Mouse (Mus musculus): ENCODE results near the gene Dlg4. TPM values are rescaled to one million over a fixed set of nuclear protein-coding genes. Genes with fewer than 3 reads are reported as not detected.
A peak's percentile ranks its signal among the peaks of the same experiment; 100 is the strongest.

The Dlg4 gene
- polyA plus RNA-seq, 1 experiment = 19.4 TPM

GRCm38 (mm10) chr11:70040184-70040583 lies 23.4 kb downstream of the Dlg4 start:
- 76% methylated on average over 7 of the region's 7 CpGs for WGBS
- no peaks in the 10 kb centered on the region for H3K4me1 ChIP-seq (ENCODE audit: control insufficient read depth, insufficient read depth, low read length)
- no peak for TF ChIP-seq POLR2A (IDR thresholded peaks at IDR 0.05; ENCODE audit: borderline replicate concordance, control insufficient read depth, low read depth, low read length)
- TF ChIP-seq CTCF (IDR thresholded peaks at IDR 0.05; ENCODE audit: control insufficient read depth, insufficient read depth, low read length) = no peak
- H3K27ac ChIP-seq (ENCODE audit: control insufficient read depth, insufficient read depth, low read depth, low read length, poor library complexity) = no peak overlapping the region
- no peak overlapping the region for H3K4me3 ChIP-seq (replicated peaks; ENCODE audit: control insufficient read depth, low read depth, low read length)

DNA sequence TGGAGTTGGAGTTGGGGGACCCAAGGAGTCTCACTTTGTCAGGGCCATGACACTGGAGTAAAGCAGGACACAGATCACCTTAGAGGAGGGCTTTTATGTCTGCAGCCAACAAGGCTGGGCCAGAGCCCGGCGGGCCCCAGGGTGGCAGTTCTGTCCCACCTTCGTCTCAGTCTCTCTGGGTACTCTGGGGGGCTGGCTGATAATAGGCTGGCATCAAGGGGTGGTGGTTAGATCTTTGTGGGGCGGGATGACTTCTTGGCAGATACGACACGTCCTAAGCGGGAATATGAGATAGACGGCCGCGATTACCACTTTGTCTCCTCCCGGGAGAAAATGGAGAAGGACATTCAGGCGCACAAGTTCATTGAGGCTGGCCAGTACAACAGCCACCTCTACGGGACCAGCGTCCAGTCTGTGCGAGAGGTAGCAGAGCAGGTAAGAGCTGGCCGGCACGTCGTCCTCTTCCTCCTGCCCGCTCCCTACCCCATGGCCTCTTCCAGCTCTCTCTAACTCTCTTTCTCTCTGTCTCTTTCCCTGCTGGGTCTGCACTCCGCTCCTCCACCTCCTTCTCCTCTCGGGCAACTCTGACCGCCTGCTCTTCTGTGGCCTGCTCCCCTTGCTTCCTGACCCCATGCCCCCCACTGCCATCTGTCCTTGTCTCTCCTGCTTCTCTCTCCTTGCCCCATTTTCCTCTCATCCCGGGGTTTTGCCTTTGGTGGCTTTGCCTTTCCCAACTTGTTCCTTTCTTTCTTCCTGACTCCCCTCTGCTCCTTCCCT lies 25.8 kb downstream of the Dlg4 start:
- Histone ChIP-seq H3K27ac (ENCODE audit: control insufficient read depth, insufficient read depth, low read depth, low read length, poor library complexity) (no peak overlapping the region), H3K4me3 (replicated peaks; ENCODE audit: control insufficient read depth, low read depth, low read length) (no peak overlapping the region), H3K4me1 (ENCODE audit: control insufficient read depth, insufficient read depth, low read length) (no peaks in the 10 kb centered on the region)
- TF ChIP-seq POLR2A (IDR thresholded peaks at IDR 0.05; ENCODE audit: borderline replicate concordance, control insufficient read depth, low read depth, low read length) (no peak), CTCF (IDR thresholded peaks at IDR 0.05; ENCODE audit: control insufficient read depth, insufficient read depth, low read length) (no peak)
- 90% methylated on average over 23 of the region's 23 CpGs for whole genome bisulfite sequencing

GRCm38 (mm10) chr11:70043665-70044064 lies 26.9 kb downstream of the Dlg4 start:
- 91% methylated on average over 7 of the region's 7 CpGs for WGBS
- Histone ChIP-seq H3K27ac (ENCODE audit: control insufficient read depth, insufficient read depth, low read depth, low read length, poor library complexity) (no peak overlapping the region), H3K4me3 (replicated peaks; ENCODE audit: control insufficient read depth, low read depth, low read length) (no peak overlapping the region), H3K4me1 (ENCODE audit: control insufficient read depth, insufficient read depth, low read length) (no peaks in the 10 kb centered on the region)
- TF ChIP-seq CTCF (IDR thresholded peaks at IDR 0.05; ENCODE audit: control insufficient read depth, insufficient read depth, low read length) = no peak
- no peak for TF ChIP-seq POLR2A (IDR thresholded peaks at IDR 0.05; ENCODE audit: borderline replicate concordance, control insufficient read depth, low read depth, low read length)

DNA sequence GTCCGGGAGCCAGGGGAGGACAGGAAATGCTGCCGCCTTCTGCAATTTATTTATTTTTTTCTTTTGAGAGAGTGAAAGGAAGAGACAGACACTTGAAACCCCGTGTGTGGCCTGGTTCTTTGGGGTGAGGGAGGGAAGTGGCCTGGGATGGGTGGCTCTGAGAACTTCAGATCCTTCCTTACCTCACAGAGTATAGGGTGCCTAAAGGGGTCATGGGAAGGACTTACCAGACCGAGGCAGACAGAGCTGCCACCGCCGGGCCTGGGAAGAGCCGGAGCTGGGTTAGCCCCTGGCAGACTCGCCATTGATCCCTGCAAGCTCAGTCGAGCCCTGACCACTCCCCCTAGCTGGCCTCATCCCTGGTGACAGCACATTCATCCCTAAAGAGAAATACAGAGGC lies 28.7 kb downstream of the Dlg4 start:
- Histone ChIP-seq H3K4me1 (ENCODE audit: control insufficient read depth, insufficient read depth, low read length) (no peaks in the 10 kb centered on the region), H3K4me3 (replicated peaks; ENCODE audit: control insufficient read depth, low read depth, low read length) (no peak overlapping the region), H3K27ac (ENCODE audit: control insufficient read depth, insufficient read depth, low read depth, low read length, poor library complexity) (no peak overlapping the region; the same call in 1 of the 2 replicates)
- WGBS = 69% methylated on average over 9 of the region's 9 CpGs
- TF ChIP-seq POLR2A (IDR thresholded peaks at IDR 0.05; ENCODE audit: borderline replicate concordance, control insufficient read depth, low read depth, low read length) = no peak

DNA sequence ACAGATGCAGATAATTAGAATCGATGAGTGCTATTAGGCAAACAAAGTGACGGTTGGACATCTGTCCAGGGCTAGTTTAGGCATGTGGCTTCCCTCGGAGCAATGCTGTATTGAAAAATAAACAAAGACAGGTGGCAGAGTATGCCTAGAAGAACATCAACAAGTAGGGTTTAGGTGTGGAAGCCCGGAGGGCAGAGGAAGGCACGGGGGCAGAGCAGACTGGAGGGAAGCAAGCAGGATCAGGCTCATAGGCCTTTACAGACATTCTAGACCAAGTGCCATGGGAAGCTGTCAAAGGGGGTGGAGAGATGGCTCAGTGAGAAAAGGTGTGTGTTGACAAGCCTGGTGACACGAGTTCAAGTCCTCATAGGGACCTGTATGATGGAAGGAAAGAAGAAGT lies 32.6 kb downstream of the Dlg4 start:
- no peak overlapping the region for H3K27ac ChIP-seq (ENCODE audit: control insufficient read depth, insufficient read depth, low read depth, low read length, poor library complexity)
- TF ChIP-seq CTCF (IDR thresholded peaks at IDR 0.05; ENCODE audit: control insufficient read depth, insufficient read depth, low read length) = no peak
- TF ChIP-seq POLR2A (IDR thresholded peaks at IDR 0.05; ENCODE audit: borderline replicate concordance, control insufficient read depth, low read depth, low read length) = no peak
- no peaks in the 10 kb centered on the region for H3K4me1 ChIP-seq (ENCODE audit: control insufficient read depth, insufficient read depth, low read length)
- WGBS = 80% methylated on average over 6 of the region's 6 CpGs
- no peak overlapping the region for H3K4me3 ChIP-seq (replicated peaks; ENCODE audit: control insufficient read depth, low read depth, low read length)

DNA sequence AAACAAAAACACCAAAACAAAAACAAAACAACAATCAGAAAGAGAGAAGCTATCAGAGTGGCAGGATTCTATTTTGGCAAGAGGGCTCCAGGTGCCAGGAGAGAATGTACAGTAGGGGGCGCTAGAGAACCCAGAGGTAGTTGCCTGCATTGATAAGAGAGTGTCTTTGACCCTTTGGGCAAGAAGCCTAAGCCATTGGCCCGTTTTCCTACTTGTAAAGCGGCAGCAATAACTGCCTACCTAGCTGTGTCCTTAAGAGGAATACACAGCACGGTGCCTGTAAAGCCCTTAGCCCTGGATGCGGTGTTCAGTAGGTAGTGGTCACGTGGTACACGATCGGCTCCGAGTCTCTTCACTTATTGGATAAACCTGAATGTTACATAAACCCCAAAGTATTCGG lies 33.1 kb downstream of the Dlg4 start:
- WGBS = 61% methylated on average over 10 of the region's 10 CpGs
- Histone ChIP-seq H3K4me1 (ENCODE audit: control insufficient read depth, insufficient read depth, low read length) (no peaks in the 10 kb centered on the region), H3K27ac (ENCODE audit: control insufficient read depth, insufficient read depth, low read depth, low read length, poor library complexity) (no peak overlapping the region), H3K4me3 (replicated peaks; ENCODE audit: control insufficient read depth, low read depth, low read length) (no peak overlapping the region)
- no peak for TF ChIP-seq POLR2A (IDR thresholded peaks at IDR 0.05; ENCODE audit: borderline replicate concordance, control insufficient read depth, low read depth, low read length)
- peak; percentile 37; the same call in 1 of the 2 replicates for TF ChIP-seq CTCF (IDR thresholded peaks at IDR 0.05; ENCODE audit: control insufficient read depth, insufficient read depth, low read length)

- H3K4me3 ChIP-seq (replicated peaks; ENCODE audit: control insufficient read depth, low read depth, low read length) = no peak overlapping the region
- no peak for TF ChIP-seq POLR2A (IDR thresholded peaks at IDR 0.05; ENCODE audit: borderline replicate concordance, control insufficient read depth, low read depth, low read length)
- TF ChIP-seq CTCF (IDR thresholded peaks at IDR 0.05; ENCODE audit: control insufficient read depth, insufficient read depth, low read length) = no peak
- WGBS = 77% methylated on average over 7 of the region's 7 CpGs
- no peak overlapping the region for H3K27ac ChIP-seq (ENCODE audit: control insufficient read depth, insufficient read depth, low read depth, low read length, poor library complexity)
- H3K4me1 ChIP-seq (ENCODE audit: control insufficient read depth, insufficient read depth, low read length) = no peaks in the 10 kb centered on the region
Measured at GRCm38 (mm10) chr11:70053156-70053555, 36.4 kb downstream of the Dlg4 start.

- Histone ChIP-seq H3K4me3 (replicated peaks; ENCODE audit: control insufficient read depth, low read depth, low read length) (no peak within 1 kb of the TSS), H3K4me1 (ENCODE audit: control insufficient read depth, insufficient read depth, low read length) (no peaks in the 10 kb centered on the region), H3K27ac (ENCODE audit: control insufficient read depth, insufficient read depth, low read depth, low read length, poor library complexity) (no peak within 1 kb of the TSS)
- TF ChIP-seq POLR2A (IDR thresholded peaks at IDR 0.05; ENCODE audit: borderline replicate concordance, control insufficient read depth, low read depth, low read length) = no peak
- TF ChIP-seq CTCF (IDR thresholded peaks at IDR 0.05; ENCODE audit: control insufficient read depth, insufficient read depth, low read length) = no peak
- WGBS = 82% methylated on average over 10 of the region's 10 CpGs
Measured at GRCm38 (mm10) chr11:70053898-70054570, 37.3 kb downstream of the Dlg4 start, which contains the start of gene Asgr1. TSS of gene Asgr1 (plus strand) at chr11:70054085.
